Mouse (Mus musculus): ENCODE results near the gene Tiparp.

- TF ChIP-seq CTCF (IDR thresholded peaks at IDR 0.05; ENCODE audit: borderline replicate concordance, extremely low read depth, insufficient read depth, insufficient read length): no peak
- no peak for TF ChIP-seq POLR2A (IDR thresholded peaks at IDR 0.05; ENCODE audit: borderline replicate concordance, extremely low read depth, insufficient read depth, insufficient read length, poor library complexity, severe bottlenecking)
Measured at GRCm38 (mm10) chr3:65549785-65550184, 21.6 kb downstream of the Tiparp start.
